ENCODE assay signal across 8 mouse cellular contexts in the genomic region with DNA sequence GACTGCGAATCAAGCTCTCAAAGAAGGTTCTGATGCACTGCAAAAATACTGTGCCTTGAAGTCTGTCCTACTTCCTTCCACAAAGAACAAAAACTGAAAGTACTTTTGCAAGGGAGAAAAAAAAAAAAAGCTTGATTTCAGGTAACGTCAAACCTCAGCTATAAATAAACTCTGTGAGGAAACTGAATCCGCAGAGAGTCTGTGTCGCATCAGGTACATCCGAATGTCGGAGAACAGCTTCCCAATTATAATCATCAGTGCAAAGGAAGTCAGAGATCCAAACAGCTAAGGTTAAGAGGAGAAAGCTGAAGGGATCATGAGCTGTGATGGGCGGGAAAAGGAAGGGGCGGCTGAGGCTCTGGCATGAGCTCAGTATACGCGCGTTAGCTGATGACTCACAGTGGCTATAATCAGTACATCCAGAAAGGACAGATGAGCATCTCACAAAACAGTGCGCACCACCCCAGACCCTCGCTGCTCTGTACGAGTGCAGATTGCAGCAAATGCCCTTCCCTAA.
DNase-seq lines count a peak whose midpoint lies in the region; ATAC-seq and TF ChIP-seq lines count a peak whose summit lies in the region.

No protein-coding gene starts in this region.

- no peak overlapping the region for H3K27ac ChIP-seq in forebrain, postnatal 0 days (ENCODE audit: low read depth, low read length)
- no peak overlapping the region for H3K27ac ChIP-seq in forebrain, embryonic 15.5 days (replicated peaks)
- H3K27ac ChIP-seq in hindbrain, embryonic 16.5 days (ENCODE audit: low read depth, low read length), result no peak overlapping the region

- H3K4me2 ChIP-seq in forebrain, postnatal 0 days (ENCODE audit: low read depth), result no peak overlapping the region
- H3K4me2 ChIP-seq in forebrain, embryonic 15.5 days (replicated peaks), result no peak overlapping the region
- no peak overlapping the region for H3K4me2 ChIP-seq in hindbrain, embryonic 16.5 days (ENCODE audit: low read length)

- DNase-seq in forebrain, postnatal 0 days, result peak; percentile 19
- peak; percentile 69 for DNase-seq in CD4-positive, CD25-positive, alpha-beta regulatory T cell, adult 2 months (ENCODE audit: low read depth, low spot score)
- peak; percentile 15 to 22 for DNase-seq in cerebellum, postnatal 36 days
- peak; percentile 17 for DNase-seq in kidney, postnatal 10 days
- DNase-seq in natural killer cell, adult 2 months (ENCODE audit: low spot score in 2 of 2), result peak; percentile 36
- DNase-seq in adipocyte (ENCODE audit: low spot score), result no peak

- H3K27me3 ChIP-seq in forebrain, postnatal 0 days (ENCODE audit: insufficient read depth, low read length), result no peaks in the 10 kb centered on the region
- H3K27me3 ChIP-seq in forebrain, embryonic 15.5 days, result no peaks in the 10 kb centered on the region
- no peaks in the 10 kb centered on the region for H3K27me3 ChIP-seq in hindbrain, embryonic 16.5 days (replicated peaks; ENCODE audit: control insufficient read depth, insufficient read depth, low read length)

- no peak overlapping the region for H3K4me3 ChIP-seq in forebrain, postnatal 0 days (ENCODE audit: low read depth, low read length)
- H3K4me3 ChIP-seq in forebrain, embryonic 15.5 days, result no peak overlapping the region
- H3K4me3 ChIP-seq in hindbrain, embryonic 16.5 days (ENCODE audit: low read length), result no peak overlapping the region

- 77% methylated on average over 14 of the region's 14 CpGs for WGBS in forebrain, postnatal 0 days
- 83% methylated on average over 14 of the region's 14 CpGs for WGBS in forebrain, embryonic 15.5 days
- 85% methylated on average over 14 of the region's 14 CpGs for WGBS in hindbrain, embryonic 16.5 days

- peak; percentile 63 for ATAC-seq in forebrain, postnatal 0 days
- ATAC-seq in forebrain, embryonic 15.5 days (replicated peaks), result no peak; the same call in 1 of the 2 replicates
- no peak for ATAC-seq in hindbrain, embryonic 16.5 days

- H3K36me3 ChIP-seq in forebrain, postnatal 0 days (ENCODE audit: insufficient read depth), result no peaks in the 10 kb centered on the region
- no peaks in the 10 kb centered on the region for H3K36me3 ChIP-seq in forebrain, embryonic 15.5 days
- H3K36me3 ChIP-seq in hindbrain, embryonic 16.5 days (ENCODE audit: control insufficient read depth, insufficient read depth, low read length), result no peaks in the 10 kb centered on the region

- H3K4me1 ChIP-seq in forebrain, postnatal 0 days (ENCODE audit: insufficient read depth), result no peaks in the 10 kb centered on the region
- H3K4me1 ChIP-seq in forebrain, embryonic 15.5 days, result no peaks in the 10 kb centered on the region
- no peaks in the 10 kb centered on the region for H3K4me1 ChIP-seq in hindbrain, embryonic 16.5 days (ENCODE audit: control insufficient read depth, insufficient read depth, low read depth, low read length)

- H3K9ac ChIP-seq in forebrain, postnatal 0 days, result no peak overlapping the region
- H3K9ac ChIP-seq in forebrain, embryonic 15.5 days (replicated peaks), result no peak overlapping the region
- H3K9ac ChIP-seq in hindbrain, embryonic 16.5 days (ENCODE audit: low read depth, low read length), result no peak overlapping the region

- no peaks in the 10 kb centered on the region for H3K9me3 ChIP-seq in forebrain, postnatal 0 days (ENCODE audit: low read length)
- no peaks in the 10 kb centered on the region for H3K9me3 ChIP-seq in forebrain, embryonic 15.5 days
- no peaks in the 10 kb centered on the region for H3K9me3 ChIP-seq in hindbrain, embryonic 16.5 days (ENCODE audit: control insufficient read depth, low read length)

- no peak for TF ChIP-seq CTCF in forebrain, postnatal 0 days (IDR thresholded peaks at IDR 0.05; ENCODE audit: low read depth)
